Mouse (Mus musculus) granulocyte monocyte progenitor cell, adult 5-6 weeks (primary cell): ENCODE results near the gene Scg3. TPM values are rescaled to one million over a fixed set of nuclear protein-coding genes. Genes with fewer than 3 reads are reported as not detected.

Experiments used
- total RNA-seq, 2 experiments: library from RNA; stranded (forward) in 1 of 2; stranded (reverse) in 1 of 2; fragments of 200-712, 200-1000 nt in 1 of 2; fragments of >200 nt in 1 of 2; fragmentation: Nextera tagmentation in 1 of 2; gene quantifications; 2 replicates each; pipeline ENCODE4 v1.2.3; 2014 to 2017

Gene Scg3
- total RNA-seq, 2 experiments from 2014 or later, result not detected

Other genes with a start within 250 kb of the Scg3 start
- gene Leo1, start 242.5 kb downstream of the Scg3 start, total RNA-seq (2014; fragmentation: Nextera tagmentation), result 23.2 and 24.2 TPM in 2 replicates
- 38.9 and 42.7 TPM in 2 replicates for gene Leo1, start 242.5 kb downstream of the Scg3 start, total RNA-seq (2017)
- 52.9 and 58.1 TPM in 2 replicates for gene Tmod3, start 124.4 kb downstream of the Scg3 start, total RNA-seq (2014; fragmentation: Nextera tagmentation)
- 59.5 and 64.2 TPM in 2 replicates for gene Tmod3, start 124.4 kb downstream of the Scg3 start, total RNA-seq (2017)
- gene Tmod2, start 72.7 kb downstream of the Scg3 start, total RNA-seq (2014; fragmentation: Nextera tagmentation), result 0.09 TPM in 1 of 2 replicates, not detected in the other
- gene Tmod2, start 72.7 kb downstream of the Scg3 start, total RNA-seq (2017), result not detected in 2 replicates
- 0.75 and 3.5 TPM in 2 replicates for gene Lysmd2, start 58.3 kb downstream of the Scg3 start, total RNA-seq (2014; fragmentation: Nextera tagmentation)
- gene Lysmd2, start 58.3 kb downstream of the Scg3 start, total RNA-seq (2017), result 0.52 and 3.6 TPM in 2 replicates
- not detected in 2 replicates for gene Bmp5, start 91.3 kb upstream of the Scg3 start, total RNA-seq (2014; fragmentation: Nextera tagmentation)
- not detected in 2 replicates for gene Bmp5, start 91.3 kb upstream of the Scg3 start, total RNA-seq (2017)